Mouse (Mus musculus) telencephalon, adult 2 months (tissue): ENCODE measurements around the gene Qdpr.

ENCODE experiments used
- DNase-seq: peaks from one replicate; pipeline ENCODE4 v3.0.0-alpha.2; 2011; ENCODE audit warnings: low read depth, low spot score

Gene Qdpr

GRCm38 (mm10) chr5:45384034-45384812 lies 65.8 kb downstream of the Qdpr start:
- no peak for DNase-seq
